Mouse (Mus musculus) erythroblast, embryonic 14.5 days (primary cell): ENCODE results near the gene Eif4g1.

Experiments
- GATA1 ChIP-seq: IDR thresholded peaks from 2 replicates; pipeline ENCODE4 v1.6.1; 2012; ENCODE audit warnings: low read length, inconsistent platforms, mixed read lengths
- TAL1 ChIP-seq: IDR thresholded peaks from 3 replicates; pipeline ENCODE4 v1.6.1; 2012; ENCODE audit warnings: low read length, inconsistent platforms, mixed read lengths

DNA sequence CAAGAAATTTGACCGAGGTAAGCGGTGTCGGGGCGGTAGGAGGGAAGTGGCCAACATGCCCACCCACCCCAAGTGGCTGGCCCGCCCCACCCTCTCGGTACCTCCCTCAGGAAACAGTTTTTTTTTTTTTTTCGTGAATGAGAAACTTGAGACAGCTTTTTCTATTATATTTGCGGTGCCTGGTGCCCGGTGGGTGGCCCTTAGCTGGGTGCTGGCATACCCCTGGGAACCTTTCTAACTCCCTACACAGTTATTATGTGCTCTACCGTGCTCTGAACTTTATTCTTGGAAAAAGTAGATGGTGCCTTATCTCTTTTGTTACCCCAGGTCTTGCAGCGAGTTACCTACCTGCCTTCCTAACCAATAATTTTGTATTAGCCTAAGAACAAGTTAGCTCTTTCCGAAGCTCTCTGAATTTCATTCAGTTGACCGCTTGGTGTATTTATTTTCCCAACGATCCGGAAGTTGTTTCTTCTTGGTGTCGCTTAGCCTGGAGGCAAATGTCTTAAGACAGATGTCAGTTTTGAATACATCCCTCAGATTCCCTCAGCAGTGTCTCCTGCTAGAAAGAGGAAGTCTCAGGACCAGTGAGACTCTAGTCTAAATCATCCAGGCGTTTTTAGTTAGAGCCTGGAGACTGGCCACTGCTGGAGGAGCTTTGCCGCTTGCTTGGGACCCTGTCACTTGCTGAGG, 50.0 kb downstream of the Eif4g1 start:
- TF ChIP-seq TAL1 = no peak
- no peak for TF ChIP-seq GATA1
